Mouse (Mus musculus): ENCODE data around the gene Mthfr. TPM values are rescaled to one million over a fixed set of nuclear protein-coding genes. Genes with fewer than 3 reads are reported as not detected.
A peak's percentile ranks its signal among the peaks of the same experiment; 100 is the strongest.

Mthfr gene
- polyA plus RNA-seq, 1 experiment, result 39.4 TPM

GRCm38 (mm10) chr4:148095081-148095480, 56.2 kb downstream of the Mthfr start:
- no peak for TF ChIP-seq POLR2A (IDR thresholded peaks at IDR 0.05; ENCODE audit: borderline replicate concordance, extremely low read depth, insufficient read depth, insufficient read length, poor library complexity, severe bottlenecking)
- no peak for TF ChIP-seq CTCF (IDR thresholded peaks at IDR 0.05; ENCODE audit: borderline replicate concordance, extremely low read depth, insufficient read depth, insufficient read length)
- no peak for DNase-seq (ENCODE audit: low read depth)

DNA sequence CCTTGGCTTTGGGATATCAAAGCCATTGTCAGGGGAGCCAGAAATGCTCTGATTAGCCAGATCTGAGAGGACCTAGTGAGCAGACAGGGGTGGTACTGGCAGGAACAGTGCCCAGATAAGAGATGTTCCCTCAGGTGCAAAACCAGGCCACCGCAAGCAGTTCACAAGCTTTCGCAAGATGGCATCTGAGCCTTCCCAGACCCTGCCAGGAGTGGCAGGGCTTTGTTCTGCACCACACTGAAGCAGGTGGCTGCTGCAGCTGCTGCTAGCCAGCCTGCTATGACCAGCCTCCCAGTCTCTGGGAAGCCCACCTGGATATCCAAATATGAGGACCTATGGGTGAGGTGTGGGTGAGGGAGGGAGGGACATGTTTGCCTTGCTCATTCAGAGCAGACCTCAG, 59.1 kb downstream of the Mthfr start:
- DNase-seq (ENCODE audit: low read depth), result peak; percentile 34
- TF ChIP-seq POLR2A (IDR thresholded peaks at IDR 0.05; ENCODE audit: borderline replicate concordance, extremely low read depth, insufficient read depth, insufficient read length, poor library complexity, severe bottlenecking) (no peak), CTCF (IDR thresholded peaks at IDR 0.05; ENCODE audit: borderline replicate concordance, extremely low read depth, insufficient read depth, insufficient read length) (no peak)

- DNase-seq (ENCODE audit: low read depth), result no peak
- TF ChIP-seq POLR2A (IDR thresholded peaks at IDR 0.05; ENCODE audit: borderline replicate concordance, extremely low read depth, insufficient read depth, insufficient read length, poor library complexity, severe bottlenecking), result no peak
- no peak for TF ChIP-seq CTCF (IDR thresholded peaks at IDR 0.05; ENCODE audit: borderline replicate concordance, extremely low read depth, insufficient read depth, insufficient read length)
Measured at GRCm38 (mm10) chr4:148098666-148099065, 59.8 kb downstream of the Mthfr start.

DNA sequence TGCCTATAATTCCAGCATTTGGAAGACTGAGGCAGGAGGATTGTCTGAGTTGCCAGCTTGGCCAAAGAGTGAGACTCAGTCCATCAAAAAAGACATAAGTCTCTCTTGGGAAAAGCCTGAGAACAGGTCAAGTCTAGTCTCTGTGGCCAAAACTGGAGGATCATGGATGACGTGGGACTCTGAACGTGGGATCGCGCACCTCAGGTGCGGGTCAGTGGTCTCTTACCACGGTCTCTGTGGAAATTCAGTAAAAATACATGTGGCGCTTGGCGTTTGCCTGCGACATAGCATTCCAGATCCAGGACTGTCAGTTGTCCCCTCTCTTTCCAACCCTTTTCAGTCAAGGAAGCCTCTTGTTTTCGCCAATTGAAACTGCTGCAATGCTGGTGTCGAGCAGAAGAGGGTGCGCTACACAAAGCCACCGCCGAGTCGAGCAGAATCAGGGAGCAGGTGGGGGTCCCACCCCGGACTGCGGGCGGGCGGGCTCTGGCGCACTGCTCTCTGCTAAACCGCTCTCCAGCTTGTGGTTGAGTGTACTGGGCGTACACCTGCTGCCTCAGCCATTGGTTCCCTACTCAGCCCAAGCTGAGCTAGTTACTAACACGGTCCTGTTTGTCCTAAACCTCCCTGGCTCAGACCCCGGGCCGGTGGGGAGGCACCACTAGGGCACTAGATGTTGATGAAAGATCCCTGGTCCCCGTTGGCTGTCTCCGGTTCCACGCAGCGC, 63.1 kb downstream of the Mthfr start:
- peak; percentile 29; the same call in 1 of the 2 replicates for TF ChIP-seq POLR2A (IDR thresholded peaks at IDR 0.05; ENCODE audit: borderline replicate concordance, extremely low read depth, insufficient read depth, insufficient read length, poor library complexity, severe bottlenecking)
- TF ChIP-seq CTCF (IDR thresholded peaks at IDR 0.05; ENCODE audit: borderline replicate concordance, extremely low read depth, insufficient read depth, insufficient read length), result peak; percentile 66
- DNase-seq (ENCODE audit: low read depth), result peak; percentile 93

DNA sequence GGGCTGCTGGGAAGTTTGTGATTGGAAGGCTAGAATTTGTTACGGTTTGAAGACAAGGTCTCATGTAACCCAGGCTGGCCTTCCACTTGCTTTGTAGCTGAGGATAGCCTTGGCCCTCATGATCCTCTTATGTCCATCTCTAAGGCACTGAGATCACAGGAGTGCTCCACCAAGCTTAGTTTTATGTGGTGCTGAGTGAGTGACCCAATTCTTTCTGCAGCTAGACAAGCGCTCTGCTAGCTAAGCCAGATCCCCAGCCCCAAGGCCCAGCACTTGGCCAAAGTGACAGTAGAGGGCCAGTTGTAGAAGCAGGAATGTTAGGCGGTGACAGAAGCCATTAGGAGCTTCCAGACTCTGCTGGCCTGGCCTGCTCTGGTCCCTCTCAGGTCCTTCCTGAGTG, 65.3 kb downstream of the Mthfr start:
- TF ChIP-seq CTCF (IDR thresholded peaks at IDR 0.05; ENCODE audit: borderline replicate concordance, extremely low read depth, insufficient read depth, insufficient read length), result no peak

DNA sequence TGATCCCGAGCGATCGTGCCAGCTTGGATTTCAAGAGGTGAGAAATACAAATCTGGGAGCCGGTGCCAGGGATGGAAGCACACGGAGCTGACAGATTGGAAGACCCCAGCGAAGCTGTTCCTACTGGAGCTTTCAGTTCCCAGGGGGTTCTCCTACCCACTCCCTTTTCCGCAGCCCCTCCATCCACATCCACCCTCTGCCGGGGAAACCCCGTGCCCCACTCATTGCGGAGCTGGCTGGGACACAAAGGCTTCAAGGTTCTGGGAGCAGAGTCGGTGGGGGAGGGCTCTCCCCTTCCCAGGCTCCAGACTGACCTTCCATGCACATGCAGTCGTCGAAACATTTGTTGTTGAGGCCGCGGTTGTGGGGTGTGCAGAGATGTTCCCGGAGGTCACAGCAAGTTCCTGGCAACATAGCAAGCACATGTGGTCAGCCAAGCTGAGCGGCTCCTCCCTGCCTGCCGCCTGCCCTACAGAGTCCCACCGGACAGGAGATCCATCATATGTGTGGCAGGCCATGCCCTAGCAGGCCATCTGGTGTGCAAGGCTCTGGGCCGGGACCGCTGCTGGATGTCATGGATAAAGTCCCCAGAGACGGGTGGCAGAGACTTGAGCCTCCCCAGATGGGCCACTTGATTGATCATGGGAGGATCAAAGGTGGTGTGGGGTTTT, 68.9 kb downstream of the Mthfr start:
- TF ChIP-seq POLR2A (IDR thresholded peaks at IDR 0.05; ENCODE audit: borderline replicate concordance, extremely low read depth, insufficient read depth, insufficient read length, poor library complexity, severe bottlenecking) (no peak), CTCF (IDR thresholded peaks at IDR 0.05; ENCODE audit: borderline replicate concordance, extremely low read depth, insufficient read depth, insufficient read length) (no peak)
- peak; percentile 83 for DNase-seq (ENCODE audit: low read depth)

More for the DNA sequence above, 65.3 kb downstream of the Mthfr start:
- no peak for DNase-seq (ENCODE audit: low read depth)

- no peak for DNase-seq (ENCODE audit: low read depth)
- TF ChIP-seq CTCF (IDR thresholded peaks at IDR 0.05; ENCODE audit: borderline replicate concordance, extremely low read depth, insufficient read depth, insufficient read length) (no peak), POLR2A (IDR thresholded peaks at IDR 0.05; ENCODE audit: borderline replicate concordance, extremely low read depth, insufficient read depth, insufficient read length, poor library complexity, severe bottlenecking) (no peak)
Measured at GRCm38 (mm10) chr4:148108565-148109100, 69.8 kb downstream of the Mthfr start.

Other genes starting within 250 kb of the Mthfr start
- gene Zfp984, start 229.3 kb upstream of the Mthfr start, polyA plus RNA-seq (2012; rRNA removed), result 2.7 TPM in 2 replicates
- gene Zfp933, start 190.7 kb upstream of the Mthfr start, polyA plus RNA-seq (2012; rRNA removed), result 6.7 and 8.4 TPM in 2 replicates
- gene Miip, start 170.3 kb upstream of the Mthfr start, polyA plus RNA-seq (2012; rRNA removed), result 82.1 and 132 TPM in 2 replicates
- 7.9 and 8.6 TPM in 2 replicates for gene Fv1, start 170.1 kb upstream of the Mthfr start, polyA plus RNA-seq (2012; rRNA removed)
- gene Mfn2, start 134.4 kb upstream of the Mthfr start, polyA plus RNA-seq (2012; rRNA removed), result 61.7 and 84.6 TPM in 2 replicates
- gene Plod1, start 102.3 kb upstream of the Mthfr start, polyA plus RNA-seq (2012; rRNA removed), result 19.7 and 25.3 TPM in 2 replicates
- 56.2 and 63.5 TPM in 2 replicates for gene 2510039O18Rik, start 98.2 kb upstream of the Mthfr start, polyA plus RNA-seq (2012; rRNA removed)
- not detected in 2 replicates for gene Nppb, start 53.3 kb upstream of the Mthfr start, polyA plus RNA-seq (2012; rRNA removed)
- 0.85 and 1.1 TPM in 2 replicates for gene Nppa, start 38.4 kb upstream of the Mthfr start, polyA plus RNA-seq (2012; rRNA removed)
- 57.2 and 64.1 TPM in 2 replicates for gene Clcn6, start 256 bp upstream of the Mthfr start, polyA plus RNA-seq (2012; rRNA removed)
- gene Agtrap, start 49.0 kb downstream of the Mthfr start, polyA plus RNA-seq (2012; rRNA removed), result 4.6 and 5.7 TPM in 2 replicates
- 111 and 132 TPM in 2 replicates for gene Mad2l2, start 91.3 kb downstream of the Mthfr start, polyA plus RNA-seq (2012; rRNA removed)
- gene Draxin, start 91.6 kb downstream of the Mthfr start, polyA plus RNA-seq (2012; rRNA removed), result 54.9 and 73.0 TPM in 2 replicates
- 18.1 and 25.3 TPM in 2 replicates for gene Fbxo6, start 113.1 kb downstream of the Mthfr start, polyA plus RNA-seq (2012; rRNA removed)
- gene Fbxo44, start 121.4 kb downstream of the Mthfr start, polyA plus RNA-seq (2012; rRNA removed), result 122 and 144 TPM in 2 replicates
- gene Fbxo2, start 121.5 kb downstream of the Mthfr start, polyA plus RNA-seq (2012; rRNA removed), result 2.6 and 5.1 TPM in 2 replicates
- gene Disp3, start 248.9 kb downstream of the Mthfr start, polyA plus RNA-seq (2012; rRNA removed), result 25.2 and 28.4 TPM in 2 replicates